Mouse (Mus musculus): ENCODE measurements around the gene Prkab1.

Gene Prkab1

GRCm38 (mm10) chr5:116018196-116018595 lies 6.1 kb downstream of the Prkab1 start:
- DNase-seq (ENCODE audit: low read depth) = no peak

GRCm38 (mm10) chr5:116017391-116017790 lies 6.9 kb downstream of the Prkab1 start:
- DNase-seq (ENCODE audit: low read depth) = no peak

DNA sequence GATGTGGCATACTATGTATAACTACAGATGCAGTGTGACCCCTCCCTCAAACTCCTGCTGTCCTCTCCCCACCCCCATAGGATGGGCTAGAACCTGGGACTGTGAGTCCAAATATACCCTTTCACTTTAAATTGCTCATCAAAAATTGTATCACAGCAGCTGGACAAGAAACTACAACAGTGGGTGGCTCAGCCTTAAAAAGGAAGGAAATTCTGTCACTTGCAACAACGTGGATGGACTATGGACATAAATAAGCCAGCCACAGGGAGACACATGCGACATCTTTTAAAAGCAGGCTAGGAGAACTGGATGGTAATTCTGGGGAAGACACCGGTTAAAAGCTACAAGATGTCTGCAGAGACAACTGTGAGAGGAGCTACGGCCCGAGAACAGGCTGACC lies 7.8 kb downstream of the Prkab1 start:
- no peak for DNase-seq (ENCODE audit: low read depth)

DNA sequence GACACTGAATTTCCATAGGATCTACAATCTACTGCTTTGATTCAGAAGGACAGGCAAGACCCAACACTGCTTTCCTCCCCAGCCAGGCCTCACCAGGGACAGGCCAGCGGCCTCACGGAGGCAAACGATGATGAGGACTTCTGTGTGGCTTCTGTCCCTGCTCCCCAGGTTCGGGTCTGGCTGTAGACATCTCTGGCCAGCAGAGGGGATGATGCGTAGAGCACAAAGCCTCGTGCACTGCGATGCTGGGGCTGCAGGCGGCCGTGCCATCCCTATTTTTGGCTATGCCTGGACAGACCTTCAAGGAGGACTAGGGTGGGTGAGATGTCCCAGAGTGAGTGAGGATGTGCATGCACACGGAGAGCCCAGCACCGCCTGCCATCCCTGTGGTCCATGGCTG lies 10.1 kb downstream of the Prkab1 start:
- DNase-seq (ENCODE audit: low read depth) = no peak

DNA sequence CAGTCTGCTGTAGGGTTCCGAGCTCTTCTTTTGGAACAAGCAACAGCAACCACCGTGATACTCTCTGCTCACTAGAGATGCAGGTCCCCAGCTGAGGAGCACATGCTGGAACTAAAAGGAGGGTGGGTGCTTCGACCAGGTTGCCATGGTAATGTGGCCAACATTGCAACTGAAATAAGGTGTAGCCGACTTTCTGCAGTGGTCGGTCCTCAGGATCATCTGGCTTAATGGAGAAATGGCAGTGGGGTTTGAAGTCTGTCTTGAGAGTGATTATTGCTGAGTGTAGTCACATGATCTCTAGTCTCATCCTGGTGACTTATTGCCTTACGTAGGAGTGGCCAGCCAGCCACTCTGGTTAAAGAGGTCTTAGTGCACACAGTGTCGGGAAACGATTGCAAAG lies 10.5 kb downstream of the Prkab1 start:
- DNase-seq (ENCODE audit: low read depth) = no peak

DNA sequence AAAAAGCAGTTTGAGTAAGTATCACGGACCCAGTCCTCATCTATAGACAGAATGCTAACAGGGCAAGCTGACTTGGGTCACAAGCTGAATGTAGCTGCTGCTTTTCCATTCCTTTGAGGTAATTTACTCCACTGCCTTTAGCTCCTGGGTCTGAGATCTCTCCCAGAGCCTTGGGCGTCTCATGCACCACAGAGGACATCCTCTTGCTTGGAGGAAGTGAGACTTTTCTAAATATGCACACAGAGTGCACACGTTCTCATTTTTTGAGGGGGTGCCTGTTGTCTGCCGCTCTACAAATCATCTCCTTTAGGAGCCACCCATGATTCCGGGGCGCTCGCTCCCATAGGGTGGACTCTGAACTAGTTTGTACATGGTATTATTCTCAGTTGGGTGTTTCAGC lies 11.8 kb downstream of the Prkab1 start:
- no peak for DNase-seq (ENCODE audit: low read depth)

GRCm38 (mm10) chr5:116011700-116012099 lies 12.6 kb downstream of the Prkab1 start:
- DNase-seq (ENCODE audit: low read depth) = no peak

DNA sequence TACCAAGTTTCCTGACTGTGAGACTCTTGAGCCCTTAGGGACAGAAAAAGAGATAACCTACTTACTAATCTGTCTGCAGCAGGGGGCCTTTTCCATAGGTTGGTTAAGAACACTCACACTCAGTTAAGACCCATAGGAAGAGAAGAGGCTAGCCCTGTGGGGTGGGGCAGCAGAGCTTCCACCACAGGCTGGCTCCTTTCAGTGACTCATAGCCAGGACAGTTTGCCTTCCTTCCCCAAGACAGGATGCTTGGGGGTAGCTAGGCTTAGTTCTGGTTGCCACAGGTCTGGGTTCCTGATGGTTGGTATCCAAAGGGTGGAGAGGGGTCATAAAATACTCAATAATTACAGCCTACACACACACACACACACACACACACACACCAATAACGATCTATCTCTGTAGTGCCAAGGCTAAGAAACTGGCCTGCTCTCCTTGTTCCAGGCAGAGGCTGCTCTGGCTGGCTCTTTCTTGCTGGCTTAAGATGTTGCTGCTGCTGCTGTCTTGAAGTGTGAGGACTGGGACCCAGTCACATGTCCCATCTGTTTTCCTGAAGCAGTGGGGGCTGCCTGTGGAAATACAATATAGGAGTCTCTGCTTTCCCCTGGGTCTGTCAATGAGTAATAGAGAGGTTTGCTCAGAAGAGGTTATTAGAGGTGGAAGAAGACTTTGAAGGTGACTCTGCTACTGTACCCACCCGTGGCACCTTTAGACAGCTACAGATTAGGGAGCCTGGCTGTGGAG lies 14.3 kb downstream of the Prkab1 start:
- DNase-seq (ENCODE audit: low read depth) = no peak

DNA sequence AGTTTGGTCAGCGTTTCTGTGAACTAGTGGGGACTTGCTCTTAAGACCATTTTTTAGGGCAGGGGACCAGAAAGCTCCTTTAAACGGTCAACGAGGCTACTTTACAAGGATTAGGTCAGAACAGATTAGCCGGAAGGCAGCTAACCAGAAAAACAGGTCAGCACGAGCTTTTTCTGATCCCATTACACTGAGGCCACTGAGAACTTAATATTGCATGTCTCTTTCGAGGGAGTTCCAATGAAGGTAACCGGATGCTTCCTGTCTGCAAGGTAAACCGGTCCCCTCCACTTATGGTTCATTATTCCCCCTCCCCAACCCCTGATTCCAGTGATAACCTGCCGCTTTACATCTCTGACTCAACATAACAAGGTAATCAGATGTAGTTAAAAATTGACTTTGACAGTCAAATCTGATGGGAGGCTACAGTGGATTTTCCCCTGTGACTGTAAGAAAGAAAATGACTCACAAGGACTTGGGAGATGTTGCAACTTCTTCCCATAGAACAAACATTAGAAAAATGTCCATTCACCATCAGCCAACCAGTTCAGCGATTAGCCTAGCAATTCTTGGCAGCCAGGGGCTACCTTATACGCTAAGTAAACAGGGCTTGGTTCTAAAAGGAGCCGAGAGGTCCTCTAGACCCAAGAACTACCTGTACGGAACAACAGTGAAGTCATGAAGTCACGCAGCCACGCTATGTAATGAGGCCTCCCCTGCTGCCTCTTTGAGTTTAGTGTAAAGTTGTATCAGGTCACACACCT lies 15.0 kb downstream of the Prkab1 start:
- DNase-seq (ENCODE audit: low read depth) = no peak

GRCm38 (mm10) chr5:116007723-116008122 lies 16.6 kb downstream of the Prkab1 start:
- no peak for DNase-seq (ENCODE audit: low read depth)

DNA sequence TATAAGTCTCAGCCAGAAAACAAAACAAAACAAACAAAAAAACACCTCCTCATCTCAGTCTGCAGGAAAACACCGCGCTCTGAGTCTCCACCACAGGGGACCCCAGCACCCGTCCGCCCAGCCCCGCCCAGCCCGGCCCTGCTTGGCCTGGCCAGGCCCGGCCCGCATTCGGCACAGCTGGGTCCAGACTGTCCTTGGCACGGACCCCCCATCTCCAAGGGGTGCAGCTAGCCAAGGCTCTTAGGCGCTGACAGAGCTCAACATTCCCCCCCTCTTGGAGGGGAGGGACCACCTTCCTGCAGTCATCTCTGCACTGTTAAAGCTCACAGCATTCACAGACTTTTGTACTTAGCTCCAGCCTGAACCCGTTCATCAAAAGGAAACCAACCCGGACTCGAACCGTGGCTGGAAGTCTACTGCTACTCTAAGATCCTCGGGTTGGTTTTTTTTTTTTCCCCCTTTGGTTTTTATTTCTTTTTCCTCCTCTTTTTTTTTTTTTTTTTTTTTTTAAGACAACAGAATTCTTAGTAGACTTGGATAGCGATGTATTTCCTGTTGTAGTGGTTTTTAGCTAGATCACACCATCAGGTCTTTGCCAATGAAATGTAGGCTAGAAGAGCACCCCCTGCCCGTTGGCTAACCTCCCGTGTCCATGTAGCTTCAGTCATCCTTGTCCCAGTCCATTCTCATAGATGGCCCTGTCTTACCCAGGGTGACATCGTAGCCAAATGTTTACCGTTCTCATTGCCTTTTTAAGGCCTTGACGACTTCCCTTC lies 17.8 kb downstream of the Prkab1 start:
- no peak for DNase-seq (ENCODE audit: low read depth)

GRCm38 (mm10) chr5:116004271-116004670 lies 20.0 kb downstream of the Prkab1 start:
- DNase-seq (ENCODE audit: low read depth) = no peak

DNA sequence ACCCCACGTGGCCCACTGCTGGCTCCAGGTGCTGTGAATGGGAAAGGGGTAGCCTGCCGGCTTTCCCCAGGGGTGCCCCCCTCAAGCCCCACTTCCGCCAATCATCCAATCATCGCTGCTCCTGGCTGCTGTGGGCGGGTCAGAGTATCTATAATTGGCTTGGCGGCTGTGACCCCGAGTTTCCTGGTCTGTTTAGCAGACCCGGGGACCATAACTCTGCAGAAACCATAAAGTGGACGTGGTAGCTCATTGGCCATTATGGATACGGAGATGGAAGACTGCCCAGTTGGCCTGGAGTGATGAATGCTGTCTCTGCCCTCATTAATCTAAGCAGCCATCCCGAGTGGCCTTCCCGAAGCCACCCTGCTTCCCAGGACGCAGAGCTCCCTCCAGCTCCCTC lies 20.5 kb downstream of the Prkab1 start:
- no peak for DNase-seq (ENCODE audit: low read depth)

DNA sequence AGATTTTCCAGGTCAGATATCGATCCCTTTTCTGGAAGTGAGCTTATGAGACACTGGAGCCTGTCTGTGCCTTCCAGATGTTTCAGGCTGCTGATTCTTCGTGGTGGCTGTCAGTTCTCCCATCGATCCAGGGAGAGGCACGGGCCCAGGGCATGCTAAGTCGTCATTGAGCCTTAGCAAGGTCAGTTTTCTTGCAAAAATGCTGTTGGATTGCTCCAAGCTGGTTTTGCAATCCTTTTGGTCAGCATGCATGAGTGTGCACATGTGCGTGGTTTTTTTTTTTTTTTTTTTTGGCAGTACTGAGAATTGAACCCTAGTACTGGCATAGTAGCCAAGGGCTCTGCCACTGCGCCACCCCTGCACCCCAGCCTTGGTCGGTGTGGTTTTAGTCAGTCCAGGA lies 21.2 kb downstream of the Prkab1 start:
- DNase-seq (ENCODE audit: low read depth) = no peak

GRCm38 (mm10) chr5:115997376-115997775 lies 26.9 kb downstream of the Prkab1 start:
- no peak for DNase-seq (ENCODE audit: low read depth)

GRCm38 (mm10) chr5:115994101-115994500 lies 30.2 kb downstream of the Prkab1 start:
- no peak for DNase-seq (ENCODE audit: low read depth)

DNA sequence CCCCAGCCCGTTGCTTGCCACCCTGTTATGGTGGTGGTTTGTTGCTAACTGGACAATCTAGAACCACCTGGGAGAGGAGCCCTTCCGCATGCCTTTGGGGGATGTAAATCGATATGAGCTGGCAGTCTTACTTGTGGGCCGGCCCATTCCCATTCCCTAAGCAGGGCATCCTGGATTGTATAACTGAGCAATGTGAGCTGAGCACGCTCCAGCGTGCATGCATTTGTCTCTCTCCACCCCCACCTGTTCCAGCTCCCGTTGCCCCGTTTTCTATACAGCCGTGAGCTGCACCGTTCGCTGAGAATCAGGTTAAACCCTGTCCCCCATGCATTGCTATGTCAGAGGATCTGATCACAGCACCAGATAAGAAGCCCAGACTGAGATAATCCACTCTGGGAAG lies 32.6 kb downstream of the Prkab1 start:
- no peak for DNase-seq (ENCODE audit: low read depth)

GRCm38 (mm10) chr5:115987284-115987683 lies 37.0 kb downstream of the Prkab1 start:
- no peak for DNase-seq (ENCODE audit: low read depth)

GRCm38 (mm10) chr5:115985101-115985500 lies 39.2 kb downstream of the Prkab1 start:
- DNase-seq (ENCODE audit: low read depth) = no peak

DNA sequence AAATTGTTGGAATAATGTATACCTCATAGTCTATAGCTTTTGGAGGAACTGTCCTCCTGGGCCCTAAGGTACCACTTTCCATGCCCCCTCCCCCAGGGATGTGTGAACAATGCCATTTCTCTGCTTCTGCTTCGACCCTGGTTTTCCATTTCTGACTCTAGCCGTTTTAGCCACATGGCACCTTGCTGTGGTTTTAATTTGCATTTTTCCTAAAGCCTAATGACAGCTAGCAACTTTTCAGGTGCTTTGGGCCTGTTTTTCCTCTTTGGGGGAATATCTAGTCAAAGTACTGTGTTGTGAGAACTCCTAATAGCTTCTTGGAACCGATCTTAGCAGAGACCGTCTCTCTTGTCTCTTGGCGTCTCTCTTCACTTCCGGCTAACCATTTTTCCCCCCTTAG lies 39.9 kb downstream of the Prkab1 start:
- DNase-seq (ENCODE audit: low read depth) = no peak

- DNase-seq (ENCODE audit: low read depth) = no peak
Measured at GRCm38 (mm10) chr5:115982671-115983373, 41.5 kb downstream of the Prkab1 start.

- no peak for DNase-seq (ENCODE audit: low read depth)
Measured at GRCm38 (mm10) chr5:115980537-115980936, 43.8 kb downstream of the Prkab1 start.

Measured in c-Kit-positive CD71-positive TER-119-negative erythroid progenitor cells, embryonic 14.5 days (primary cell).